Mouse (Mus musculus) limb, embryonic 13.5 days (tissue): ENCODE measurements at regions not wholly inside any gene's neighbourhood (a gene's known extent, or its start where the extent isn't known, plus 50 kb on each side); places are given as distances from the start of the nearest gene placed in this dataset.
"Not testable (repeated sequence)": the region's sequence is repeated elsewhere in the genome, so short reads cannot be mapped to it uniquely, and the experiment has no call there.

Source experiments
- ATAC-seq: fragments of 200-750 bp; cut with Nextera tagmentation; 2 replicates; pipeline ENCODE4 v1.8.0; 2017; ENCODE audit warnings: low read depth, moderate number of reproducible peaks, moderate TSS enrichment; ENCODE audit not compliant: low FRiP score
- H3K27ac ChIP-seq: fragments of 300-500 bp; sonication (generic); 2 replicates; pipeline ENCODE4 v1.5.1; 2015; ENCODE audit warnings: inconsistent platforms, mild to moderate bottlenecking, moderate library complexity
- H3K27me3 ChIP-seq: fragments of 300-500 bp; sonication (generic); 2 replicates; pipeline ENCODE4 v1.6.1; 2015; ENCODE audit warnings: mild to moderate bottlenecking, inconsistent platforms
- H3K36me3 ChIP-seq: fragments of 300-500 bp; sonication (generic); 2 replicates; pipeline ENCODE4 v1.6.1; 2015; ENCODE audit warnings: inconsistent platforms, mild to moderate bottlenecking, moderate library complexity
- H3K4me1 ChIP-seq: fragments of 300-500 bp; sonication (generic); 2 replicates; pipeline ENCODE4 v1.6.1; 2015; ENCODE audit warnings: inconsistent platforms
- H3K4me2 ChIP-seq: fragments of 300-500 bp; sonication (generic); replicated peaks from 2 replicates; pipeline ENCODE4 v1.6.1; 2015; ENCODE audit warnings: inconsistent platforms, mild to moderate bottlenecking, moderate library complexity
- H3K4me3 ChIP-seq: fragments of 300-500 bp; sonication (generic); 2 replicates; pipeline ENCODE4 v1.5.1; 2015; ENCODE audit warnings: moderate library complexity, mild to moderate bottlenecking, inconsistent platforms
- H3K9ac ChIP-seq: fragments of 300-500 bp; sonication (generic); 2 replicates; pipeline ENCODE4 v1.6.1; 2015; ENCODE audit warnings: mild to moderate bottlenecking, inconsistent platforms
- H3K9me3 ChIP-seq: fragments of 300-500 bp; sonication (generic); 2 replicates; pipeline ENCODE4 v1.6.1; 2016; ENCODE audit warnings: inconsistent platforms
- WGBS: fragments of 180-500 bp; shearing (Covaris S2); methylation state at CpG from one replicate; pipeline ENCODE4 v1.1.7; 2015; 5-methylcytosine and 5-hydroxymethylcytosine counted together

- no peak overlapping the region for H3K27ac ChIP-seq
- H3K27me3 ChIP-seq, result no peaks in the 10 kb centered on the region
- no peak overlapping the region for H3K4me3 ChIP-seq
- 39% methylated on average over 5 of the region's 5 CpGs for WGBS
- no peaks in the 10 kb centered on the region for H3K9me3 ChIP-seq
- no peak overlapping the region for H3K4me2 ChIP-seq
- H3K9ac ChIP-seq, result no peak overlapping the region
- no peaks in the 10 kb centered on the region for H3K36me3 ChIP-seq
- H3K4me1 ChIP-seq, result peaks cover 21% of the 10 kb centered on the region
- ATAC-seq, result no peak
Measured at GRCm38 (mm10) chr9:78769168-78769567, 153.8 kb downstream of the Cd109 start.

GRCm38 (mm10) chr9:78773936-78774335 is 158.6 kb downstream of the Cd109 start:
- Histone ChIP-seq H3K4me1 (peaks cover 24% of the 10 kb centered on the region), H3K4me2 (no peak overlapping the region), H3K27ac (no peak overlapping the region), H3K4me3 (no peak overlapping the region), H3K9me3 (no peaks in the 10 kb centered on the region), H3K9ac (no peak overlapping the region), H3K36me3 (no peaks in the 10 kb centered on the region), H3K27me3 (no peaks in the 10 kb centered on the region)
- no peak for ATAC-seq
- 30% methylated on average over 3 of the region's 3 CpGs for WGBS

GRCm38 (mm10) chr9:78775462-78775861 is 160.1 kb downstream of the Cd109 start:
- Histone ChIP-seq H3K4me3 (no peak overlapping the region), H3K9ac (no peak overlapping the region), H3K36me3 (no peaks in the 10 kb centered on the region), H3K27ac (no peak overlapping the region), H3K4me2 (no peak overlapping the region), H3K9me3 (no peaks in the 10 kb centered on the region), H3K27me3 (no peaks in the 10 kb centered on the region), H3K4me1 (peaks cover 24% of the 10 kb centered on the region)
- peak; percentile 55; the same call in 1 of the 2 replicates for ATAC-seq
- WGBS, result 10% methylated on average over 5 of the region's 5 CpGs

- H3K4me3 ChIP-seq, result no peak overlapping the region
- no peaks in the 10 kb centered on the region for H3K9me3 ChIP-seq
- 0 out of 2 replicates have a peak, but pooled peaks cover 3% of the 10 kb centered on the region for H3K27me3 ChIP-seq
- no peak for ATAC-seq
- WGBS, result 72% methylated on average over 4 of the region's 4 CpGs
- no peak overlapping the region for H3K27ac ChIP-seq
- H3K4me2 ChIP-seq, result no peak overlapping the region
- peaks cover 16% of the 10 kb centered on the region for H3K4me1 ChIP-seq
- H3K9ac ChIP-seq, result no peak overlapping the region
- H3K36me3 ChIP-seq, result no peaks in the 10 kb centered on the region
Measured at GRCm38 (mm10) chr9:78780595-78780994, 165.2 kb downstream of the Cd109 start.

- peaks cover 16% of the 10 kb centered on the region for H3K4me1 ChIP-seq
- no peak overlapping the region for H3K27ac ChIP-seq
- no peaks in the 10 kb centered on the region for H3K9me3 ChIP-seq
- no peak overlapping the region for H3K4me2 ChIP-seq
- no peak overlapping the region for H3K9ac ChIP-seq
- H3K4me3 ChIP-seq, result no peak overlapping the region
- WGBS, result 90% methylated on average over 4 of the region's 4 CpGs
- H3K27me3 ChIP-seq, result 0 out of 2 replicates have a peak, but pooled peaks cover 3% of the 10 kb centered on the region
- no peak for ATAC-seq
- H3K36me3 ChIP-seq, result no peaks in the 10 kb centered on the region
Measured at GRCm38 (mm10) chr9:78782297-78782696, 167.0 kb downstream of the Cd109 start.

- H3K36me3 ChIP-seq, result no peaks in the 10 kb centered on the region
- H3K4me1 ChIP-seq, result peaks cover 20% of the 10 kb centered on the region
- no peak for ATAC-seq
- H3K9me3 ChIP-seq, result no peaks in the 10 kb centered on the region
- 0 out of 2 replicates have a peak, but pooled peaks cover 3% of the 10 kb centered on the region for H3K27me3 ChIP-seq
- no peak overlapping the region for H3K4me3 ChIP-seq
- 53% methylated on average over 8 of the region's 8 CpGs for WGBS
- H3K27ac ChIP-seq, result no peak overlapping the region
- H3K9ac ChIP-seq, result no peak overlapping the region
- H3K4me2 ChIP-seq, result no peak overlapping the region
Measured at GRCm38 (mm10) chr9:78782860-78783259, 167.5 kb downstream of the Cd109 start.

GRCm38 (mm10) chr9:78787866-78788265 is 172.5 kb downstream of the Cd109 start:
- H3K9ac ChIP-seq, result no peak overlapping the region
- peak; percentile 81 for ATAC-seq
- H3K4me2 ChIP-seq, result no peak overlapping the region
- peaks cover 15% of the 10 kb centered on the region for H3K4me1 ChIP-seq
- 10% methylated on average over 1 of the region's 1 CpGs for WGBS
- H3K27me3 ChIP-seq, result 0 out of 2 replicates have a peak, but pooled peaks cover 3% of the 10 kb centered on the region
- no peaks in the 10 kb centered on the region for H3K9me3 ChIP-seq
- no peaks in the 10 kb centered on the region for H3K36me3 ChIP-seq
- no peak overlapping the region for H3K4me3 ChIP-seq
- H3K27ac ChIP-seq, result no peak overlapping the region

GRCm38 (mm10) chr9:78789703-78790102 is 174.4 kb downstream of the Cd109 start:
- H3K4me1 ChIP-seq, result peaks cover 4% of the 10 kb centered on the region; the same call in 1 of the 2 replicates
- ATAC-seq, result no peak
- H3K4me3 ChIP-seq, result no peak overlapping the region
- no peaks in the 10 kb centered on the region for H3K9me3 ChIP-seq
- H3K27me3 ChIP-seq, result no peaks in the 10 kb centered on the region
- H3K4me2 ChIP-seq, result no peak overlapping the region
- no peak overlapping the region for H3K9ac ChIP-seq
- no peak overlapping the region for H3K27ac ChIP-seq
- H3K36me3 ChIP-seq, result no peaks in the 10 kb centered on the region

- H3K9ac ChIP-seq, result no peak overlapping the region
- H3K27me3 ChIP-seq, result no peaks in the 10 kb centered on the region
- 84% methylated on average over 2 of the region's 2 CpGs for WGBS
- H3K9me3 ChIP-seq, result no peaks in the 10 kb centered on the region
- peaks cover 4% of the 10 kb centered on the region; the same call in 1 of the 2 replicates for H3K4me1 ChIP-seq
- H3K4me3 ChIP-seq, result no peak overlapping the region
- ATAC-seq, result no peak
- no peak overlapping the region for H3K4me2 ChIP-seq
- no peak overlapping the region for H3K27ac ChIP-seq
- H3K36me3 ChIP-seq, result no peaks in the 10 kb centered on the region
Measured at GRCm38 (mm10) chr9:78790155-78790554, 174.8 kb downstream of the Cd109 start.

GRCm38 (mm10) chr9:78795801-78796200 is 180.5 kb downstream of the Cd109 start:
- Histone ChIP-seq H3K27ac (no peak overlapping the region), H3K4me2 (no peak overlapping the region), H3K4me1 (no peaks in the 10 kb centered on the region), H3K27me3 (no peaks in the 10 kb centered on the region), H3K36me3 (no peaks in the 10 kb centered on the region), H3K9me3 (no peaks in the 10 kb centered on the region), H3K9ac (no peak overlapping the region), H3K4me3 (no peak overlapping the region)
- WGBS, result 71% methylated on average over 1 of the region's 1 CpGs
- ATAC-seq, result no peak

- no peak for ATAC-seq
- WGBS, result 71% methylated on average over 4 of the region's 4 CpGs
Measured at GRCm38 (mm10) chr9:78817221-78817620, 201.9 kb downstream of the Cd109 start.

GRCm38 (mm10) chr9:78821554-78822212 is 206.3 kb downstream of the Cd109 start:
- H3K27ac ChIP-seq, H3K36me3 ChIP-seq, H3K9me3 ChIP-seq, H3K4me1 ChIP-seq, H3K27me3 ChIP-seq: not testable (repeated sequence)
- Histone ChIP-seq H3K4me3 (peak overlapping the region; percentile 39), H3K9ac (peak overlapping the region; percentile 61), H3K4me2 (peak overlapping the region; percentile 62)
- peak; percentile 64; the same call in 1 of the 2 replicates for ATAC-seq
- 8% methylated on average over 51 of the region's 52 CpGs for WGBS

More at GRCm38 (mm10) chr9:78817221-78817620, 201.9 kb downstream of the Cd109 start:
- H3K4me2 ChIP-seq, result no peak overlapping the region
- H3K36me3 ChIP-seq, result no peaks in the 10 kb centered on the region
- H3K4me3 ChIP-seq, result no peak overlapping the region
- no peak overlapping the region for H3K9ac ChIP-seq
- H3K27ac ChIP-seq, result no peak overlapping the region
- no peaks in the 10 kb centered on the region for H3K9me3 ChIP-seq
- H3K4me1 ChIP-seq, result no peaks in the 10 kb centered on the region
- H3K27me3 ChIP-seq, result no peaks in the 10 kb centered on the region
